Mouse (Mus musculus) skeletal muscle tissue, adult 2 months (tissue): ENCODE measurements around the gene B3galt5.
"Not testable (repeated sequence)": the region's sequence is repeated elsewhere in the genome, so short reads cannot be mapped to it uniquely, and the experiment has no call there.

Source experiments
- DNase-seq: peaks from one replicate; pipeline ENCODE4 v3.0.0-alpha.2; 2012; ENCODE audit warnings: low read depth, low spot score

Gene B3galt5

GRCm38 (mm10) chr16:96258429-96258828, 22.8 kb downstream of the B3galt5 start:
- DNase-seq, result no peak

- DNase-seq, result no peak
These were observed 36.1 kb downstream of the B3galt5 start for GRCm38 (mm10) chr16:96271736-96272135.

- DNase-seq, result no peak
These were observed 37.5 kb downstream of the B3galt5 start for GRCm38 (mm10) chr16:96272929-96273619.

- no peak for DNase-seq
These were observed 41.0 kb downstream of the B3galt5 start for GRCm38 (mm10) chr16:96276596-96276995.

GRCm38 (mm10) chr16:96278491-96279224, 43.1 kb downstream of the B3galt5 start:
- no peak for DNase-seq

- no peak for DNase-seq
These were observed 45.4 kb downstream of the B3galt5 start for GRCm38 (mm10) chr16:96280719-96281605.

- no peak for DNase-seq
These were observed 47.0 kb downstream of the B3galt5 start for GRCm38 (mm10) chr16:96282566-96282965.

- DNase-seq, result no peak
These were observed 56.3 kb downstream of the B3galt5 start for GRCm38 (mm10) chr16:96291885-96292284.

GRCm38 (mm10) chr16:96292530-96293173, 57.1 kb downstream of the B3galt5 start:
- DNase-seq, result no peak

- no peak for DNase-seq
These were observed 62.5 kb downstream of the B3galt5 start for GRCm38 (mm10) chr16:96298075-96298474.

GRCm38 (mm10) chr16:96298574-96298973, 63.0 kb downstream of the B3galt5 start:
- DNase-seq, result no peak

GRCm38 (mm10) chr16:96303356-96303755, 67.8 kb downstream of the B3galt5 start:
- DNase-seq, result no peak

GRCm38 (mm10) chr16:96304438-96304837, 68.8 kb downstream of the B3galt5 start:
- DNase-seq, result no peak

GRCm38 (mm10) chr16:96306905-96307304, 71.3 kb downstream of the B3galt5 start:
- no peak for DNase-seq

GRCm38 (mm10) chr16:96317803-96318202, 82.2 kb downstream of the B3galt5 start:
- no peak for DNase-seq

- DNase-seq, result no peak
These were observed 87.1 kb downstream of the B3galt5 start for GRCm38 (mm10) chr16:96322739-96323138.

GRCm38 (mm10) chr16:96323166-96323565, 87.6 kb downstream of the B3galt5 start:
- no peak for DNase-seq

- DNase-seq, result no peak
These were observed 90.8 kb downstream of the B3galt5 start for GRCm38 (mm10) chr16:96326110-96326999.

- DNase-seq, result not testable (repeated sequence)
These were observed 91.7 kb downstream of the B3galt5 start for GRCm38 (mm10) chr16:96327251-96327650.

- no peak for DNase-seq
These were observed 104.0 kb downstream of the B3galt5 start for GRCm38 (mm10) chr16:96339570-96339969.

- DNase-seq, result no peak
These were observed 105.7 kb downstream of the B3galt5 start for GRCm38 (mm10) chr16:96341269-96341668.
